Mouse (Mus musculus): ENCODE measurements around the gene Polr2g. TPM values are rescaled to one million over a fixed set of nuclear protein-coding genes. Genes with fewer than 3 reads are reported as not detected.
A peak's percentile ranks its signal among the peaks of the same experiment; 100 is the strongest.

The Polr2g gene
- polyA plus RNA-seq, 1 experiment: 13.5 TPM

GRCm38 (mm10) chr19:8817001-8817400, 18.6 kb upstream of the Polr2g start:
- Histone ChIP-seq H3K27me3 (ENCODE audit: control insufficient read depth, insufficient read depth, low read length) (no peaks in the 10 kb centered on the region), H3K27ac (ENCODE audit: insufficient read depth, low read depth, low read length) (no peak overlapping the region), H3K4me3 (ENCODE audit: low read depth, low read length) (no peak overlapping the region), H3K4me1 (ENCODE audit: control insufficient read depth, insufficient read depth, insufficient read length, low read length) (peaks cover 2% of the 10 kb centered on the region; the same call in 1 of the 2 replicates), H3K36me3 (ENCODE audit: control insufficient read depth, insufficient read depth, low read length) (peaks cover 25% of the 10 kb centered on the region)
- TF ChIP-seq CTCF (IDR thresholded peaks at IDR 0.05; ENCODE audit: extremely low read depth, insufficient read length, insufficient replicate concordance, low read depth, low read length): no peak
- no peak for TF ChIP-seq POLR2A (IDR thresholded peaks at IDR 0.05; ENCODE audit: low read depth, low read length)
- WGBS: 71% methylated on average over 3 of the region's 3 CpGs

- no peaks in the 10 kb centered on the region for H3K27me3 ChIP-seq (ENCODE audit: control insufficient read depth, insufficient read depth, low read length)
- TF ChIP-seq CTCF (IDR thresholded peaks at IDR 0.05; ENCODE audit: extremely low read depth, insufficient read length, insufficient replicate concordance, low read depth, low read length) (no peak), POLR2A (IDR thresholded peaks at IDR 0.05; ENCODE audit: low read depth, low read length) (no peak)
- WGBS: 65% methylated on average over 11 of the region's 11 CpGs
- no peak overlapping the region for H3K4me3 ChIP-seq (ENCODE audit: low read depth, low read length)
- peaks cover 2% of the 10 kb centered on the region; the same call in 1 of the 2 replicates for H3K4me1 ChIP-seq (ENCODE audit: control insufficient read depth, insufficient read depth, insufficient read length, low read length)
- H3K27ac ChIP-seq (ENCODE audit: insufficient read depth, low read depth, low read length): no peak overlapping the region
- peaks cover 34% of the 10 kb centered on the region for H3K36me3 ChIP-seq (ENCODE audit: control insufficient read depth, insufficient read depth, low read length)
These were observed 17.4 kb upstream of the Polr2g start for GRCm38 (mm10) chr19:8815812-8816211.

- peaks cover 3% of the 10 kb centered on the region; the same call in 1 of the 2 replicates for H3K4me1 ChIP-seq (ENCODE audit: control insufficient read depth, insufficient read depth, insufficient read length, low read length)
- no peaks in the 10 kb centered on the region for H3K27me3 ChIP-seq (ENCODE audit: control insufficient read depth, insufficient read depth, low read length)
- no peak overlapping the region for H3K4me3 ChIP-seq (ENCODE audit: low read depth, low read length)
- H3K36me3 ChIP-seq (ENCODE audit: control insufficient read depth, insufficient read depth, low read length): peaks cover 28% of the 10 kb centered on the region
- peak overlapping the region; percentile 67; the same call in 1 of the 2 replicates for H3K27ac ChIP-seq (ENCODE audit: insufficient read depth, low read depth, low read length)
- TF ChIP-seq CTCF (IDR thresholded peaks at IDR 0.05; ENCODE audit: extremely low read depth, insufficient read length, insufficient replicate concordance, low read depth, low read length) (no peak), POLR2A (IDR thresholded peaks at IDR 0.05; ENCODE audit: low read depth, low read length) (no peak)
- WGBS: 87% methylated on average over 5 of the region's 5 CpGs
These were observed 8.4 kb upstream of the Polr2g start for GRCm38 (mm10) chr19:8806810-8807209.

- H3K36me3 ChIP-seq (ENCODE audit: control insufficient read depth, insufficient read depth, low read length): peaks cover 12% of the 10 kb centered on the region
- H3K4me3 ChIP-seq (ENCODE audit: low read depth, low read length): no peak overlapping the region
- H3K27ac ChIP-seq (ENCODE audit: insufficient read depth, low read depth, low read length): no peak overlapping the region
- H3K27me3 ChIP-seq (ENCODE audit: control insufficient read depth, insufficient read depth, low read length): no peaks in the 10 kb centered on the region
- H3K4me1 ChIP-seq (ENCODE audit: control insufficient read depth, insufficient read depth, insufficient read length, low read length): peaks cover 3% of the 10 kb centered on the region; the same call in 1 of the 2 replicates
- 84% methylated on average over 11 of the region's 11 CpGs for WGBS
- TF ChIP-seq CTCF (IDR thresholded peaks at IDR 0.05; ENCODE audit: extremely low read depth, insufficient read length, insufficient replicate concordance, low read depth, low read length) (no peak), POLR2A (IDR thresholded peaks at IDR 0.05; ENCODE audit: low read depth, low read length) (no peak)
These were observed 5.7 kb upstream of the Polr2g start for GRCm38 (mm10) chr19:8803879-8804660.

GRCm38 (mm10) chr19:8803204-8803780, 4.9 kb upstream of the Polr2g start:
- Histone ChIP-seq H3K4me3 (ENCODE audit: low read depth, low read length) (no peak overlapping the region), H3K4me1 (ENCODE audit: control insufficient read depth, insufficient read depth, insufficient read length, low read length) (peaks cover 3% of the 10 kb centered on the region; the same call in 1 of the 2 replicates), H3K36me3 (ENCODE audit: control insufficient read depth, insufficient read depth, low read length) (peaks cover 9% of the 10 kb centered on the region), H3K27ac (ENCODE audit: insufficient read depth, low read depth, low read length) (no peak overlapping the region), H3K27me3 (ENCODE audit: control insufficient read depth, insufficient read depth, low read length) (no peaks in the 10 kb centered on the region)
- 86% methylated on average over 9 of the region's 9 CpGs for WGBS
- TF ChIP-seq CTCF (IDR thresholded peaks at IDR 0.05; ENCODE audit: extremely low read depth, insufficient read length, insufficient replicate concordance, low read depth, low read length) (no peak), POLR2A (IDR thresholded peaks at IDR 0.05; ENCODE audit: low read depth, low read length) (no peak)

- peak within 1 kb of the TSS; percentile 87 for H3K4me3 ChIP-seq (ENCODE audit: low read depth, low read length)
- H3K27me3 ChIP-seq (ENCODE audit: control insufficient read depth, insufficient read depth, low read length): no peaks in the 10 kb centered on the region
- H3K27ac ChIP-seq (ENCODE audit: insufficient read depth, low read depth, low read length): peak within 1 kb of the TSS; percentile 67
- WGBS: under 1% methylated on average over 30 of the region's 30 CpGs
- H3K4me1 ChIP-seq (ENCODE audit: control insufficient read depth, insufficient read depth, insufficient read length, low read length): peaks cover 5% of the 10 kb centered on the region; the same call in 1 of the 2 replicates
- H3K36me3 ChIP-seq (ENCODE audit: control insufficient read depth, insufficient read depth, low read length): peaks cover 6% of the 10 kb centered on the region
- TF ChIP-seq POLR2A (IDR thresholded peaks at IDR 0.05; ENCODE audit: low read depth, low read length): peak; percentile 19; the same call in 1 of the 2 replicates
- no peak for TF ChIP-seq CTCF (IDR thresholded peaks at IDR 0.05; ENCODE audit: extremely low read depth, insufficient read length, insufficient replicate concordance, low read depth, low read length)
These were observed 3.9 kb upstream of the Polr2g start, which contains the start of gene Zbtb3 for GRCm38 (mm10) chr19:8802130-8802821. Gene Zbtb3 (plus strand): TSS chr19:8802555.
